Mouse (Mus musculus) colon, adult 2 months (tissue): ENCODE measurements around the gene Tubgcp5. TPM values are rescaled to one million over a fixed set of nuclear protein-coding genes. Genes with fewer than 3 reads are reported as not detected.

ENCODE experiments used
- polyA plus RNA-seq: library from polyadenylated mRNA; depleted of rRNA; stranded (reverse); fragments of >200 nt; gene quantifications from 2 replicates; pipeline ENCODE4 v1.2.3, GENCODE M21; 2012; rRNA removed

Gene Tubgcp5
- 1.6 and 1.8 TPM in 2 replicates for polyA plus RNA-seq

GRCm38 (mm10) chr7:55793952-55794603 lies at the start of gene Tubgcp5:
Tubgcp5 (plus strand) TSS chr7:55794154.

GRCm38 (mm10) chr7:55767926-55768325 lies 26.0 kb upstream of the Tubgcp5 start, which contains the start of gene Siglech:
Siglech (plus strand) TSS chr7:55768178.

GRCm38 (mm10) chr7:55841445-55841844 lies 47.5 kb downstream of the Tubgcp5 start, which contains the start of gene Cyfip1:
Cyfip1 (plus strand) TSS chr7:55841745.

Other genes starting within 250 kb of the Tubgcp5 start
- 2.4 and 3.5 TPM in 2 replicates for gene Siglech, start 26.0 kb upstream of the Tubgcp5 start, polyA plus RNA-seq
- 33.6 and 37.4 TPM in 2 replicates for gene Cyfip1, start 47.6 kb downstream of the Tubgcp5 start, polyA plus RNA-seq
- gene Nipa2, start 168.3 kb downstream of the Tubgcp5 start, polyA plus RNA-seq, result 39.5 and 48.3 TPM in 2 replicates
- gene Nipa1, start 225.8 kb downstream of the Tubgcp5 start, polyA plus RNA-seq, result 3.3 and 3.6 TPM in 2 replicates